Mouse (Mus musculus): ENCODE measurements around the gene Mea1. TPM values are rescaled to one million over a fixed set of nuclear protein-coding genes. Genes with fewer than 3 reads are reported as not detected.

Gene Mea1
- total RNA-seq (2021), result 10 to 100 TPM; 41.3 to 48.6 TPM
- long read RNA-seq, experiment 1, transcript Mea1-206 (4 exons, 945 nt), result major isoform, 33 of 42 reads
- long read RNA-seq, experiment 1, partial matches to known transcripts, result 2 of 42 reads
- long read RNA-seq, experiment 1, other reads (novel, unspliced or antisense), result 2 of 42 reads
- long read RNA-seq, experiment 2, transcript Mea1-206 (4 exons, 945 nt), result major isoform, 17 of 20 reads
- long read RNA-seq, experiment 2, partial matches to known transcripts, result 0 of 20 reads
- long read RNA-seq, experiment 2, other reads (novel, unspliced or antisense), result 0 of 20 reads

DNA sequence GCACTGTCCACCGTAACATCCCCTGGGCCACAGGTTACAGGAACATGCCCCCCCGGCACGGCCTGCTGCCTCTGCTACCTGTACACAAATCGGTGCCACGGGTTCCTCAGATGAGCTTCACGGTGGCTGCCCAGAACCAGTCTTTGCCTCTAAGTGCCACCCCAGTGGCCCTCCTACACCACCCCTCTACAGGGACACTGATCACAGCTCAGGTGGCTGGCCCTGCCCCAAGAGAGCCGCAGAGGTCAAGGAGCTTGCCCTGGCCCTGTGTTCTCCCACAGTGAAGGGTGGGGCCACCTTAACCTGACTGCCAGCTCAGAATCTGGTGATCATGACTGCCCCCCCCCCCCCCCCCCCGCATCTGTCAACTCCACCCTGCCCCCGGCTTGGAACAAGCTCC is at the start of gene Mea1:
Mea1 (plus strand) TSS at position 378 of the 400 bp plus-strand sequence.
- DNase-seq (ENCODE audit: low spot score), result peak; percentile 68

DNA sequence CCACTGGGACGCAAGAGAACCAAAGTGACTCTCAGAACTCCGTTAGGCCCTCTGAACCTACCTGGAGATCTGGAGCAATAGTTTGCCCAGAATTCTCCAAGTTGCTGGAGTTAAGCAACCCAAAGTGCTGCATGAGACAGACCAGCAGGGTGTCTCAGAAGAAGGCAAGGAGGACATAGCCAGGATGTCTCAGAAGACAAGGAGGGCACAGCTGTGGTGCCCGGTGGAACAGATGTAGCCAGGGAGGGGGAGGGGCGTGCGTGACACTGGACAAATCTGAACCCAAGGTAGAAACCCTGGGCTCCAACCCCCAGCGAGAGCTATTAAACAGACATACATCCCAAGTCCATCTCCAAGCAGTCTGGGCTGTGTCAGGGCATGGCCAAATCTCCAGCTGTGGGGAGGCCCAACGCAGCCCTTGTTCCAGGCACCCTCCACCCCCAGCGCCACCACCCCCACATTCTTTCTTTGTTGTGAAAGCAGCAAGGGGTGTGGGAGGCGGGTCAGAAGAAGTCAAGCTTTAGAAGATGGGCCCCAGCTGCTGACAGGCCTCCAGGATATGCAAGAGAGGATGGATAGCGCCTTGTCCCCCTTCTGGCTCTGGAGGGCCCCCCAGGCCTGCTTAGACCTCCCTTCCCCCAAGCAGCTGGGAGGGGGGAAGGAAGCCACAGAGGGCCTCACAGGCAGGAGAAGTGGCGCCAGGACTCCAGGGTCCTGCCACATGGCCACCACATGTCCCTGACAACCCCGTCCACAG is 48.7 kb upstream of the Mea1 start:
- DNase-seq (ENCODE audit: low spot score), result no peak

DNA sequence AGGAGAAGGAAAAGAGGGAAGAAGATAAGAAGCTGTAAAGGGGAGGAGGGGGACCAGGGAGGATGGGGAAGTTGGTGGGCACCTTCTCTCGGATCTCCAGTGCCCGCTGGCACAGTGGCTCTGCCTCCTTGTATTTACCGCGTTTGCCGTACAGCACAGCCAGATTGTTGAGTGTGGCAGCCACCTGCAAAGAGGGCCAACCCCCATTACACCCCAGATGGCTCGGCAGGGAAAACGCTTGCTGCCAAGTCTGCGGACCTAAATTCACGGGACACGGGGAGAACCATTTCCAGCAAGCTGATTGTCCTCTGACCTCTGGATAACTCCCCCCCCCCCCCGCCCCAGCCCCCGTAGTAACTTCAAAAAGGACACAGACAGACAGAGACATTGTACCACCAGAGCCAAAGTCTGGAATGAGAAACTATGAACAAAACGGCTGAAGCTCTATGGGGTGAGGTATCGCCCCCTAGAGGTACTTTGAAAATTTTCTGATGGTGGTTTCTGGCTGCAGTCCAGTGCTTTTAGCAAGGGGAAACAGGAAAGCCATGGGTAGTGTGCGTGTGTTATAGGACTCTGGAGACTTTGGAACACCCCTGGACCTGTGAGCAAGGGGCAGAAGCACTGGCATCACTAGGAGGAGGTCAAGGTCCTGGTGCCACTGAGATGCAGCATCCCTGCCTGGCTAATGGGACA is 41.6 kb upstream of the Mea1 start:
- DNase-seq (ENCODE audit: low spot score), result peak; percentile 68

DNA sequence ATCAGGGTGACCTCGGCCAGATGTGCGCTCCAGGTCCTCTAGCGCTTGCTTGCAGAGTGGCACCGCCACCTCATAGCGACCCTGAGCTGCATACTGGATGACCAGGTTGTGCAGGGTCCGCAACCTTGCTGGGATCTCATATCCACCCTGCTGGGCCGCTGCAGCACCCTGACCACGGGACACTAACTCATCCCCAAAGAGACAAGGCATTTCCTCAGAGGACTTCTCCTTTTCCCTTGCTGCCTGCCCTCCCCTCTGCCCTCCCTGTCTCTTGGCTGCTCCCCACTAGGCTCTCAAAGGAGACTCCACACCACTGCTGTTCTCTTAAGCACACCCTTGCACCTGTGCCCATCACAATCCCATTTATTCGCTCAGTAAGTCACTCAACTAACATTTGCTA is 38.7 kb upstream of the Mea1 start:
- DNase-seq (ENCODE audit: low spot score), result no peak

DNA sequence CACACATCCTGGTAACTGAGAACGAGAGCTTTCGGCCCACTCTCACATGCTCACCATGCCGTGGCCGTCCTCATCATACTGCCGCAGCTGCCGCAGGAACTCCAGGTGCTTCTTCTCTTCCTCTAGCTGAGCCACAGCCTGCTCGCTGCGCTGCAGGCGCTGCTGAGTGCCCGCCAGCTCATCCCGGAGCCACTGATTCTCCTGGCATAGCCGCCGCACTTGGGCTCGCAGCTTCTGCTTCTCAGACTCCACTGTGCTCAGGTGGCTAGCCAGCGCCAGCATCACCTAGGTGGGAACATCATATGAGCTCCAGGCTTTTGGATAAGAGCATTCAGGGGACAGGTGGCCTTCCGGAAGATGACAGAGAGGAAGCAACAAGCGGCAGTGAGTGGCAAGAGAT is 36.5 kb upstream of the Mea1 start:
- DNase-seq (ENCODE audit: low spot score), result no peak

DNA sequence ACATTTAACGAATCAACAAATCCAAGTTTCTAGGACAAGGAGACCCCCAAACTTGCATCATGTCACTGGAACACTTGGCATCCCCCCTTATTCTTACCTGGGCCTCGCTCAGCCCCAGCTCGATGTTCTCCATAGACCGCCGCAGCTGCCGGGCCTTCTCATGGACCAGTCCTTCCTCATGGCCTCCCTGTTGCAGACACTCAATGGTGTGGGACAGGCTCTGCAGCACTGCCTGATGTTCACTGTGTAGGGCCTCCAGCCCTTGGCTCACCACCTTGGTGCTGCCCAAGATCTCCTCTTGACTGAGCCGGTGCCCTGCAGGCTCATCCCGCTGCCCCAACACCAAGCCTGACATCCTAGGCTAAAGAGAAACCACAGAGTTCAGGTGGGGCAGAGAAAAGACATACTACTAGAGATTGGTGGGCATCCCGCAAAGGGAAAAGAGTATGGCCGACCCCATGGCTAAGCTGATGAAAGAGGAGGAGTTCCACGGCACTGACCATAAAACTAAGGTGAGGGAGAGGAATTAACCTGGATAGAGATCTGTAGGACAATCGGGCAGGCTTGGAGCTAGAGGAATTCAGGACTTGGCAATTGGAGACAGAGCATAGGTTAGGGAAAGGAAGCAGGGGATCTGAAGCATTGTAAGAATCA is 34.3 kb upstream of the Mea1 start:
- no peak for DNase-seq (ENCODE audit: low spot score)

DNA sequence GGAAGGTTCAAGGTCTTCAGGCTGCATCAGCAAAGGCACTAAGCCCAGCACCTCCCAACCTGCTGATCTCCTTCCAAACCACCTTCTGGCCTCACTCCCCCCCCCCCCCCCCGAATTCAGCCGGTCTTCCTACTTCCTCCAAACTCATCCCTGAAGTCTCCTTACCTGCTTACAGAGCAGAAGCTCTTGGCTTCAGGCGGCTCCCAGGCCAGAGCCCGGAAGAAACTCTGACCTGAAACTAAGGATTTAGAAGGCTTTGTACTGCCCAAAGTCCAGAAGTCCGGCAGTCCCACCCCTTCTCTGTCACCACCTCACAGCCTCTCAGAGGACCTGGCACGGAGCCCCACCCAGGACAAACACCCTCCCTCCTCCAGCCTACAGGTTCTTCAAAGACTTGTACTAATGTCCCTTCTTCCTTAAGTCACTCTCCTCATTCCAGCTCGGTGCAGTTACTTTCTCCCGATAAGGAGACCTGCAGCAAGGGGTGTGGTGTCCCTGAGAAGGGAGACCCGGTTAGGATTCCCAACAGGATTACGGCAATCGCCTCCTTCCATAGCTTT is 33.6 kb upstream of the Mea1 start:
- peak; percentile 30 for DNase-seq (ENCODE audit: low spot score)

DNA sequence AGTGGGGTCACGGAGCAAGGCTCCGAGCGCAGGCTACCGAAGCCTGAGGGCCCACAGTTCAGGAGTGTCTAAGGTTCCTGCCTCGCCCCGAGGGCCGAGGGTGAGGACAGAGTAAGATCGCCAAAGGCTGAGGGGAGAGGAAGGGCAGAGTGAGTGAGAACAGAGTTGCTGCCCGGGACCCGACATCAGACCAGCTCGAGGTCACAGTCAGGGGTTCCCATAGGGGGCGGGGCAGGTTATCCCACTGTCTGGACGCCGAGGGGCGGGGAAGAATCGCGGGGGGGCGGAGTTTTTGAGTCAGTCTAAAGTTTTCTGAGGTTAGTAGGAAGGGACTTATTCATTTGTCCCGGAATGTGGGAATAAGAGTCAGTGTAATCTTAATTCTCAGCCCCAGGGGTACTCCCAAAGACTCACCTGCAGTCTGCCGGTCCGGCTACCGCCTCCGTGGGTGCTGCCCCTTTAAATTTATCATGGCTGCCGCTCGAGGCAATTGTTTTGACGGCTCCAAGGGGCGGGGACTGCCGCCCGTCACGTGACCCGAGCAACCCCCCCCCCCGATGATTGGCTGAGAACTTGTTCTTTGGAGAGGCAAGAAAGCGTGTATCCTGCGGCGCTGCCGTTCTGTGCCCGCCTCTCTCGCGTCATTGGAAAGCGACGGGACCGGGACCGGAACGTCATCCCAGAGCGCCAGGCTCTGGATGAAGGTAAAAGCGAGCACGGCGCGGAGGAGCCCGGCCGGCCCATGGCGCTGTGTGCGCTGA is 32.9 kb upstream of the Mea1 start, which contains the start of the genes Klc4 and Mrpl2:
Klc4 (minus strand) TSS at position 462 of the 761 bp plus-strand sequence.
Mrpl2 (plus strand) TSS at position 669 of the 761 bp plus-strand sequence.
- DNase-seq (ENCODE audit: low spot score), result peak; percentile 99

DNA sequence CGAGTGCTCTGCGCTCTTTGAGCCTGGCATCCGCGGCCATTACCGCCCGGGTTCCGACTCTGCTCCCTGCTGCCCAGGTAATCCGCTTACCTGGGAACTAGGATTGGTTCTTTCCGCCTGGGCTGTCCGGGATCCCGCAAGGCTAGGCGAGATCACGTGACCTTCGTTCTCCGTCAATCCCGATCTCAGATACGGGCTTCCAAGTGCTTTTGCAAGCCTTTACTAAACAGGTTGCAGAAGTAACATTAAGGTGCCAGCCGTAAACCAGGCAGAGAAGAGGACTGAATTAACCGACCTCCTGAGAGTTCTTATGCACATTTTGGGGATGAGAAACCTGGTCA is 32.3 kb upstream of the Mea1 start:
- no peak for DNase-seq (ENCODE audit: low spot score)

DNA sequence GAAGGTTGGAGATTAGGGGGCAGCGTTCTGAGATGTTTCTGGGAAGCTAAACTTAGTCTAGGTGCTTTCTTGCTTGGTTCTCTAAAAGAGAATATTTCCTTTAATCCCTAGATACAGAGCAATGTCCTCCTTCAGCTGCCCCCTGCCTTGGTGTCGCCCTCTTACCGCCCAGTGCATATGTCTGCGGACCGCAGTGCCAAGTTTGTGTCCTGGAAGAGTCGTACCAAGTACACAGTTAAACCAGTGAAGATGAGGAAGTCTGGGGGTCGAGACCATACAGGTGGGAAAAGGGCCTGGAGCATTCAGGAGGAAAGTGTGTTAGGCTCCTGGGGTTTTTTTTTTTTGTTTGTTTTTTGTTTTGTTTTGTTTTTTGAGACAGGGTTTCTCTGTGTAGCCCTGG is 31.3 kb upstream of the Mea1 start:
- DNase-seq (ENCODE audit: low spot score), result no peak

DNA sequence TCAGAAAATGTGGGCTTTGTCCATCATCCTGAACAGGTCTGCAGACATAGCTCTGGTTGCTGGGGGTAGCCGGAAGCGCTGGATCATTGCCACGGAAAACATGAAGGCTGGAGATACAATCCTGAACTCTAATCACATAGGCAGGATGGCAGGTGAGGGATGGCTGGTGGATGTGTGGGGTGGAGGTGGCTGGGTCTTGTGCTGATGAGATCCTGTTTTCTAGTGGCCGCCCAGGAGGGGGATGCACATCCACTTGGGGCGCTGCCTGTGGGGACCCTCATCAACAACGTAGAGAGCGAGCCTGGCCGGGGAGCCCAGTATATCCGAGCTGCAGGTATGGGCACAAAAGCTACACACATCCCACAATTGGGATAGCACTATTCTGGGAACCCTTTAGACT is 30.2 kb upstream of the Mea1 start:
- DNase-seq (ENCODE audit: low spot score), result no peak

DNA sequence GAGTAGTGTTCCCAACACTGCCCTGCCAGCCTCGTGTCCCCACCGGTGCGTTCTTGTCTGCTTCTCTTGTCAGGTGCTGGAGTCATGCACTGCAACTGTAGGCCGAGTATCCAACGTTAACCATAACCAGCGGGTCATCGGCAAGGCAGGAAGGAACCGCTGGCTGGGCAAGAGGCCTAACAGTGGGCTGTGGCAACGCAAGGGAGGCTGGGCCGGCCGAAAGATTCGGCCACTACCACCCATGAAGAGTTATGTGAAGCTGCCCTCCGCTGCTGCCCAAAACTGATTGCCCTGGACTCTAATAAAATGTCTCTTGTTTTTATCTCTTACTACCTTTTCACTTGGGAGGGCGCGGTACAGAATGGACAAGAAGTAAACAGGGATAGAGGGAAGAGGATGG is 28.8 kb upstream of the Mea1 start:
- no peak for DNase-seq (ENCODE audit: low spot score)

DNA sequence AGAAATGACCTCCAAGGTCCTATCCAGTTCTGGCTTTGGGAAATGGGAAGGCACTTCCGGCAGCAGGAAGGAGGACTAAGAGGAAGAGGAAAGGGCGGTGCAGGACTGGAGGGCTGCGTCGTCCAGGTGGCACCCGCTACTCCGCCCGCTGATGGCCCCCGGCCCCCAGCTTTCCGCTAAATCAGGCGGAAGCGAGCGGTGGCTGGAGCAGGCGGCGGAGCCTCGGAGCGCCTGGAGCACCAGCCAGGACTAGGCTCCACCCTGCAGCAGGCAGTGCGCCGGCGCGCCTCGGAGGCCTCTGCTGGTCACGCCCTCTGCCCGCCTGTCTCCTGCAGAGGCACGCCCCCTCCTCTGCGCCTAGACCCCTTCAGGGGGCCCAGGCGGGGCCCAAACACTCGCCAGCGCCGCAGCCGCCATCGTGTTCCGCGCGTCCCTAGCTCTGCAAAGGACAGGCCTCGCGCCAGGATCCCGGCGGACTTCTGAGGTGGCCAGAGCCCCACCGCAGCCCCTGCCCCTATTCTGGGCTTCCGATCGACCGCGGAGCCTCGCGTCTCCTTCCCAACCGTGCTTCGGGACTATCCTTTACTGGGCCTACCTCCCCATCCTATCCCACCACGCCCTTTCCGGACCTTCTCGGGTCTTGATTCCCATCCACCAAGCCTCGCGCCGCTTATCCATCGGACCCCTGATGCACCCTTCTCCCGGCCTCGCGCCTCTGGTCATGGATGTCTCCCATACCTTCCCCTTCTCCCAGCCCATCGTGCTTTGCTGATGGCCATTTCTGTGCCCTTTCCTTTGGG is 28.2 kb upstream of the Mea1 start, which contains the start of gene Cul7:
Cul7 (plus strand) TSS at position 106 of the 800 bp plus-strand sequence.
- peak; percentile 87 for DNase-seq (ENCODE audit: low spot score)

DNA sequence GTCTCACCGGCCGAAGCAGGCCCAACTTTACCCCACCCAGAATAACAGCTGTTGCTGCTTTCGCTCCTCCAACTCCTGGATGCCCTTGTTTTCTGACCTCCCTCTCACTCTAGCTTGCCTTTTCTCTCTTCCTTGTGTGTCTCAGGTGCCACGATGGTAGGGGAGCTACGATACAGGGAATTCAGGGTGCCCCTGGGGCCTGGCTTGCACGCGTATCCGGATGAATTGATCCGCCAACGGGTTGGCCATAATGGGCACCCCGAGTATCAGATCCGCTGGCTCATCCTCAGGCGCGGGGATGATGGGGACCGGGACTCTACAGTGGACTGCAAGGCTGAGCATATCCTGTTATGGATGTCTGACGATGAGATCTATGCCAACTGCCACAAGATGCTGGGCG is 27.3 kb upstream of the Mea1 start:
- DNase-seq (ENCODE audit: low spot score), result no peak

DNA sequence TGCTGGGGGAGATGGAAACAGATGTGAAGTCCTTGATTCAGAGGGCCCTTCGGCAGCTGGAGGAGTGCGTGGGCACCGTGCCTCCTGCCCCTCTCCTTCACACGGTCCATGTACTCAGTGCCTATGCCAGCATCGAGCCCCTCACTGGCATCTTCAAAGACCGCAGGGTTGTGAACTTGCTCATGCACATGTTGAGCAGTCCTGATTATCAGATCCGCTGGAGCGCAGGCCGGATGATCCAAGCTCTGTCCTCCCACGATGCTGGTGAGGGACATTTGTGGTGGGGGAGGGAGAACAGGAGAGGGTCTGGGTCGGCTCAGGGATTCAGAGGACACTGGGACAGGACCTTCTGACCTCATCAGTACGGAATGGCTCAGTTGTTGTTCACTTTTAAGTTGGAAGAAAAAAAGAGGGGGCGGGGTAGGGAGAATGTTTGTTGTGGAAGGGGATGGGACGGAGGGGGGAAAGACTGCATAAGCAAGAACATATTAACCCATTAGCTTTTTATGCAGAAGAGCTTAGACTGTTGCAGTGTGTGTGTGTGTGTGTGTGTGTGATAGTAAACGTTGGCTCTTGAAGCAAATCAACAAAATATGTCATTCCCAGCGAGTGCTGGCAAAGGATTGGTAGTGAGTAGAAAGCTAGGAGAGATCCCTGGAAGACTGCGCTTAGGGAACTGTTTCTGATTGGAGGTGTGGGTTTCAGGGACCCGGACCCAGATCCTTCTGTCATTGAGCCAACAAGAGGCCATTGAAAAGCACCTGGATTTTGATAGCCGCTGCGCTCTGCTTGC is 26.6 kb upstream of the Mea1 start:
- no peak for DNase-seq (ENCODE audit: low spot score)

DNA sequence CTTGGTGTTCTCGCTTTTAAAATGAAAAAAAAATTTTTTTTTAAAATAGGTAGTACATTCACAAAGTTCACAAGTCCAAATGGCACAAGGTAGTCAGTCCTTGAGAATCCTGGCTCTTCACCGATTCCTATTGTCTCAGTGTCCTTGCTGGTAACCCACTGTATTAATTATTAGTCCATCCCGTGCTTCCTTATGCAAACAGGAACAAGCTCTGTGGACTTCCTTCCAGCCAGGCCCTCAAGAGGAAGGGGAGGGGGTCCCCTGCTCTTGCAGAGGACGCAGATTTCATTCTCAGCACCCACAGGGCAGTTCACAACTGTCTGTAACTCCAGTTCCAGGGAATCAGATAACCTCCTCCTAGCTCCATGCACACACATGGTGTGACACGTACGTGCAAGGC is 22.5 kb upstream of the Mea1 start:
- DNase-seq (ENCODE audit: low spot score), result no peak

DNA sequence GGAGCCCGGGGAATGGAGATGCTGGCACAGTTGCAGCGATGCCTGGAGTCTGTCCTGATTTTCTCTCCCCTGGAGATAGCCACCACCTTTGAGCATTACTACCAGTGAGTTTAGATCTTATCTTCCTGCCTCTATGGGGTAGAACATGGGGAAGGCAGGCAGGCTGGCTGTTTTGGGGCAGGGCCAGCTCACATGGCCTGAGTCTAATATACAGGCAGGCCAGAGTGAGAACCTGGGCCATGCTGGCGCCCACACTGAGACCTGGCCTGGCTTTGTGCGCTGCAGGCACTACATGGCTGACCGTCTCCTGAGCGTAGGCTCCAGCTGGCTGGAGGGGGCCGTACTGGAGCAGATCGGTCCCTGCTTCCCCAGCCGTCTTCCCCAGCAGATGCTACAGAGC is 17.2 kb upstream of the Mea1 start:
- DNase-seq (ENCODE audit: low spot score), result no peak

DNA sequence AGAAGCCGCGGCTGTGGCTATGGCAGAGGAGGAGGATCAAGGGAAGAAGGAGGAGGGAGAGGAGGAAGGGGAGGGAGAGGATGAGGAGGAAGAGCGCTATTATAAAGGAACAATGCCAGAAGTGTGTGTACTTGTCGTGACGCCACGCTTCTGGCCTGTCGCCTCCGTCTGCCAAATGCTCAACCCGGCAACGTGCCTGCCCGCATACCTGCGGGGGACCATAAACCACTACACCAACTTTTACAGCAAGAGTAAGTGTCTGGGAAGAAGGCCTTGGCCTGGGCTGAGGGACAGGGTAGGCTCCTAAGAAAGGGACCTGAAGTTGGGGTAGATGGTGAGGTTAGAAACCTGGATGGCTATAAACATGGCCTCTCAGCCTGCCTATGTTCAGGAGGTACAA is 16.6 kb upstream of the Mea1 start:
- DNase-seq (ENCODE audit: low spot score), result no peak

DNA sequence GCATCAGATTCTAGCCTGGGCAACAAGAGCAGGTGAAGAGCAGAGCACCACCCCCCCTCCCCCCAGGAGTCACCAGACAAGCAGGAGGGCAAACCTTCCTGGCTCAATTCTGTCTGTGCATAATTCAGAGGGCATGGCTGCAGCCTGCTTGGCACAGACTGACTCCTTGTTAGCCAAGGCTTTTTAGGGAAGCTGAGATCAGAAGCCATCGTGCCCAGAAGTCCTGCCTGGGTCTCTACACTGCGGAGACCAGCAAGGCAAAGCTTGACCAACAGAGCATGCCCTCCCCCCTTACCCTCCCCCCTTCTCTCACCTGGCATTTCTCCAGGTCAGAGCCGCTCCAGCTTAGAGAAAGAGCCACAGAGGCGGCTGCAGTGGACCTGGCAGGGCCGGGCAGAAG is 15.9 kb upstream of the Mea1 start:
- peak; percentile 78 for DNase-seq (ENCODE audit: low spot score)

Measured in gastrocnemius, adult 18-20 months (tissue).